Mouse (Mus musculus): ENCODE data around the gene Stk32c. TPM values are rescaled to one million over a fixed set of nuclear protein-coding genes. Genes with fewer than 3 reads are reported as not detected.
A peak's percentile ranks its signal among the peaks of the same experiment; 100 is the strongest.

Gene Stk32c
- polyA plus RNA-seq (2016; fragmentation: Nextera tagmentation; extraction: Ambion mirVana): 0.66 and 1.0 TPM in 2 replicates

DNA sequence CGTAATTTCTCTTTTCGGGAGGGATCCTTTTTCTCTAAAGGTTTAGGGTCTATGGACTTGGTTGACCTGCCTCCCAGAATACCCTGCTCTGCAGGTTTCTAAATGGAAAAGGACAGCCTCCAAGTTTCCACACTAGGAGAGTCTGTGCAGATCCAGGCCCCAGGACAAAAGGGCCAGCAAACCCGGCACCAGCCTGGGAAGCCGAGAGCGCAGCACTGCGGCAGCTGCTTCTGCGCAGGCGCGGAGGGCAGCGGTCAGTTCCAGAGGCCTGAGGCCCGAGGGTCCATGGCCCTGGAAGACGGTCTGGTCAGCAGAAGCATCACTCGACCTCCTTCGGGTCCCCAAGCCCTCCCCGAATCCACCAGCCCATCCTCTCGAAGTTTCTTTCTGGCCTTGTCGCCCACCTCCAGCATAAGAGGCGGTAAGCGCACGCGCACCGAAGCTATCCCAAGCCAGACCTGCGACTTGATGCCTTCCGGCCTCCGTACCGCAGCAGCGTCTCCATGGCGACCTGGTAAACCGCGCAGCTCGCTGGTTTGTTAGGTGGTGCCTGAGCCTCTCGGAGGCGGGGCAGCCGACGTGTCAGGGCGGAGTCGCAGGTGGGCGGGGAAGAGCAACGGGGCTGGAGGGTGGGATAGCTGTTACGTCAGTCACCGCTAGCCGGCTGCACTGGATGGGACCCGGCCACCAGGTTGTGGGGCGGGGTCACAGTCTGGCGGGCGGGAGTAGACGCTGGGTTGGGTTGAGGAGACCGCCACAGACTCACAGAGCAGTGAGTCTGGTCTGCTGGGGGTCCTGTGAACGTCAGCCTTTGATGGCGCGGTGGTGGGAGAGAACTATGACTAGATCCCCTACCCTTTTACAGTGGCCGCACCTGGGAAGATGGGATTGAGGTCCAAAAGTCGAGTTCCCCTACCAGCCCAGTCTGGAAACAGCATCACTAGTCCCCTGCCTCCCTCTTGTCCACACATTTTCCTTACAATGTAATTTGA, at the start of gene Stk32c, which contains the start of gene Lrrc27:
TSS of gene Stk32c (minus strand) at position 554 of the 992 bp plus-strand sequence.
TSS of gene Lrrc27 (plus strand) at position 235 of the 992 bp plus-strand sequence.
- H3K27me3 ChIP-seq: no peaks in the 10 kb centered on the region
- peak within 1 kb of the TSS; percentile 65 for H3K9ac ChIP-seq (replicated peaks)
- H3K9me3 ChIP-seq: no peaks in the 10 kb centered on the region
- peaks cover 11% of the 10 kb centered on the region for H3K4me1 ChIP-seq
- 2% methylated on average over 53 of the region's 53 CpGs for WGBS
- H3K4me2 ChIP-seq (replicated peaks): peak within 1 kb of the TSS; percentile 58
- peak; percentile 98 for ATAC-seq (ENCODE audit: low FRiP score, low read depth)
- no peaks in the 10 kb centered on the region for H3K36me3 ChIP-seq
- H3K27ac ChIP-seq (replicated peaks): peak within 1 kb of the TSS; percentile 83
- peak within 1 kb of the TSS; percentile 59 for H3K4me3 ChIP-seq

GRCm38 (mm10) chr7:139257752-139258542, 44.8 kb upstream of the Stk32c start:
- no peaks in the 10 kb centered on the region for H3K4me1 ChIP-seq
- peaks cover 6% of the 10 kb centered on the region; the same call in 1 of the 2 replicates for H3K36me3 ChIP-seq
- WGBS: 76% methylated on average over 10 of the region's 10 CpGs
- no peak overlapping the region for H3K27ac ChIP-seq (replicated peaks)
- no peak overlapping the region for H3K4me3 ChIP-seq
- H3K4me2 ChIP-seq (replicated peaks): no peak overlapping the region
- 0 out of 2 replicates have a peak, but pooled peaks cover 3% of the 10 kb centered on the region for H3K27me3 ChIP-seq
- no peaks in the 10 kb centered on the region for H3K9me3 ChIP-seq
- no peak overlapping the region for H3K9ac ChIP-seq (replicated peaks)
- ATAC-seq (ENCODE audit: low FRiP score, low read depth): no peak

GRCm38 (mm10) chr7:139254626-139255025, 41.5 kb upstream of the Stk32c start:
- peaks cover 6% of the 10 kb centered on the region; the same call in 1 of the 2 replicates for H3K36me3 ChIP-seq
- H3K9ac ChIP-seq (replicated peaks): no peak overlapping the region
- WGBS: 87% methylated on average over 5 of the region's 5 CpGs
- peaks cover 24% of the 10 kb centered on the region for H3K27me3 ChIP-seq
- no peak overlapping the region for H3K4me3 ChIP-seq
- no peaks in the 10 kb centered on the region for H3K9me3 ChIP-seq
- H3K27ac ChIP-seq (replicated peaks): no peak overlapping the region
- no peak for ATAC-seq (ENCODE audit: low FRiP score, low read depth)
- no peak overlapping the region for H3K4me2 ChIP-seq (replicated peaks)
- peaks cover 5% of the 10 kb centered on the region; the same call in 1 of the 2 replicates for H3K4me1 ChIP-seq

DNA sequence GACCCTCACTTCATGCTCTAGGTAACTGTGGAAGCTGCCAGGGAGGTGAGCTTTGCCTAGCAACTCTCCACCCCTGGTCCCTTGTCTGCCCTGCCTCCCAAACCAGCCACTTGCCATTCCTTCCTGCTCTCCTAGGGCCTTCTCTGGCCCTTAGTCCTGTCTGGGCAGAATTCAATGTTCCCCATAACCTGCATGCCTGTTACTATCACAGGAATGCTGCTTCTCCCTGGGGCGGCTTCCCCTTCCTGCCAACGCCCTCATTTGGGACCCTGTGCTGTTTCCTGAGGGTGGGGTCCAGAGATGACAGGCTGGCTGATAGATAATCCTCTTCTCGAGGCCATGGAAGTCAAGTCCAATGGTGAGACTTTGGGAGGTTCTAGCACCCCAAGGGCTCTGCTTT, 40.4 kb upstream of the Stk32c start:
- ATAC-seq (ENCODE audit: low FRiP score, low read depth): no peak
- peaks cover 36% of the 10 kb centered on the region for H3K27me3 ChIP-seq
- WGBS: 71% methylated on average over 3 of the region's 3 CpGs

DNA sequence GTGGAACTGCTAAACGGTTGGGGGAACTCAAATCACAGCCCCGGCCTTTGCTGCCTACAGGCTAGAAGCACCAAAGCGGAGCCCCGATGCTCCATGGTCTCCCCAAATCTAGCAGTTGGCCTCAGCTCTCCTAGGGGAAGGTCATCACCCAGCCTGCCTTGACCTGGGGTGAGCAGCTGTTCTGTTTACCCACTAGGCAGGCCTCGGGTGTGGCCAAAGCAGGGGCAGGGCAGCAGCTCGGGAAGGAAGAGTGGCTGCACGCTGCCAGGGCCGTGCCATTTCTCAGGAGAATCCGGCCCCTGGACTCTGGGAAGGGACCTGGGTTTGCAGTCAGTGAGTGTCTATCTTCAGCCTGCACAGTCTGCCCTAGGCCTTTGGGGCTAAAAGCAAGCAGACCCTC, 39.9 kb upstream of the Stk32c start:
- H3K27ac ChIP-seq (replicated peaks): no peak overlapping the region
- WGBS: 77% methylated on average over 9 of the region's 9 CpGs
- H3K4me2 ChIP-seq (replicated peaks): no peak overlapping the region
- ATAC-seq (ENCODE audit: low FRiP score, low read depth): no peak
- no peaks in the 10 kb centered on the region for H3K9me3 ChIP-seq
- no peak overlapping the region for H3K9ac ChIP-seq (replicated peaks)
- H3K4me1 ChIP-seq: peaks cover 16% of the 10 kb centered on the region
- peaks cover 41% of the 10 kb centered on the region for H3K27me3 ChIP-seq
- no peak overlapping the region for H3K4me3 ChIP-seq
- peaks cover 6% of the 10 kb centered on the region; the same call in 1 of the 2 replicates for H3K36me3 ChIP-seq

More for the DNA sequence above, 40.4 kb upstream of the Stk32c start:
- H3K27ac ChIP-seq (replicated peaks): no peak overlapping the region
- no peak overlapping the region for H3K9ac ChIP-seq (replicated peaks)
- H3K4me3 ChIP-seq: no peak overlapping the region
- H3K4me1 ChIP-seq: peaks cover 15% of the 10 kb centered on the region
- no peak overlapping the region for H3K4me2 ChIP-seq (replicated peaks)
- H3K9me3 ChIP-seq: no peaks in the 10 kb centered on the region
- peaks cover 6% of the 10 kb centered on the region; the same call in 1 of the 2 replicates for H3K36me3 ChIP-seq

DNA sequence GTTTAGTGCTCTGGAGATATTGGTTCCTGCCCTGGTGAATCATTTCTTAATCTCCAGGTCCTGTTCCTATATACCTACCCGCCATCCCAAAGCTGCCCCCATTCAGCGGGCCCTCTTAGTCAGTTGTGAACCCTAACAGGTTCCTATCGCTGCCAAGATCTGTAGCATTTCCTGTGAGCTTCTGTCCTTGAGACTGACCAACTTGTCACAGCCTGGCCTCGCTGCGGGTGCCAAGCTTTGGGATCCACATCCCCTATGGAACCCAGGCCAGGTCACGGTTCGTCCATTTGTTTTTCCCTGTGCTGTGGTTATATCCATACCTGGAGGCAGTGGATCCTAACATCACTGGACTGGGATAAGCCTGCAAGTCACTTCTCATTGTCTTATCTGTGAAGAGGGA, 39.5 kb upstream of the Stk32c start:
- Histone ChIP-seq H3K4me3 (no peak overlapping the region), H3K4me1 (peaks cover 20% of the 10 kb centered on the region), H3K27me3 (peaks cover 45% of the 10 kb centered on the region), H3K36me3 (peaks cover 6% of the 10 kb centered on the region; the same call in 1 of the 2 replicates), H3K9ac (replicated peaks) (no peak overlapping the region), H3K27ac (replicated peaks) (no peak overlapping the region), H3K4me2 (replicated peaks) (no peak overlapping the region), H3K9me3 (no peaks in the 10 kb centered on the region)
- ATAC-seq (ENCODE audit: low FRiP score, low read depth): no peak
- 94% methylated on average over 7 of the region's 7 CpGs for WGBS

GRCm38 (mm10) chr7:139251881-139252301, 38.8 kb upstream of the Stk32c start:
- H3K9me3 ChIP-seq: no peaks in the 10 kb centered on the region
- 76% methylated on average over 5 of the region's 5 CpGs for WGBS
- no peak overlapping the region for H3K4me2 ChIP-seq (replicated peaks)
- peaks cover 6% of the 10 kb centered on the region; the same call in 1 of the 2 replicates for H3K36me3 ChIP-seq
- peaks cover 52% of the 10 kb centered on the region for H3K27me3 ChIP-seq
- no peak overlapping the region for H3K4me3 ChIP-seq
- no peak overlapping the region for H3K9ac ChIP-seq (replicated peaks)
- H3K27ac ChIP-seq (replicated peaks): no peak overlapping the region
- ATAC-seq (ENCODE audit: low FRiP score, low read depth): no peak
- peaks cover 27% of the 10 kb centered on the region for H3K4me1 ChIP-seq

DNA sequence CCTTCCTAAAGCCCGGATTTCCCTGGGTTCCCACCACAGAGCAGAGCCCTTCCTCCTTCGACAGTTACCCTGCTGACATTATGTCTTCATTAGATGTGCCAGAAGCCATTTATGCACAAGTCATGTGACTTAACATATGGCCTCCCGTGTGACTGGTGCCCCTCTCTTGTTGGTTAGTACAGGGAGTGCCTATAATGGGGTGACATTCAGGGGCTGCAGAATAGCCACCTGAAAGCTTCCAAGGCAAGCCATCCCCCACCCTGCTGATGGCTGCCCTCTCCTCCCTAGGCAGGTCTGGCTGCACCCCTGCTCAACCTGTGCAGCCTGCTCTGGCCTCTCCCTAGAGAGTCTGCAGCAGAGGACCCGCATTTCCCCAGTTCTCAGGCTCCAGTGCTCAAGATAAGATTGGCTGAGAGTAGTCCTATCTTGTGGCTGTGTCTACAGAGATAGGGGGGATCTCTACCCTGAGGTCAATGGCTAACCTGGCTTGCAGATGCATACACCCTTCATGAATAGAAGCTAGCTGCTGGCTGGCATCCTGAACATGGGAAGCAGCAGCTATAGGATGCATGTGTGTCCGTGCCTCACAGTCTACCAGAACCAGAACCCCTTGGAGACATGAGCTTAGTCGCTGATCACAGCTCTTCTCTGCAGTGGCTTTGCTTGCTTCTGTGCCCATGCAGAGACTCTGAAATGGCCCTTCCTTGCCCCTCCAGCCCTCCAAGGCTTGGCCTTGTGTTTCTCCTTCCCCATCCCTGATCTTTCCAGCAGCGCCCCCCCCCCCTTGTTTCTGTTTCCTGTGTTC, 36.5 kb upstream of the Stk32c start:
- no peaks in the 10 kb centered on the region for H3K9me3 ChIP-seq
- H3K4me3 ChIP-seq: no peak overlapping the region
- no peaks in the 10 kb centered on the region for H3K36me3 ChIP-seq
- 39% methylated on average over 7 of the region's 7 CpGs for WGBS
- peak; percentile 21; the same call in 1 of the 2 replicates for ATAC-seq (ENCODE audit: low FRiP score, low read depth)
- no peak overlapping the region for H3K27ac ChIP-seq (replicated peaks)
- no peak overlapping the region for H3K9ac ChIP-seq (replicated peaks)
- peak overlapping the region; percentile 90 for H3K4me2 ChIP-seq (replicated peaks)
- peaks cover 68% of the 10 kb centered on the region for H3K27me3 ChIP-seq
- peaks cover 28% of the 10 kb centered on the region for H3K4me1 ChIP-seq

GRCm38 (mm10) chr7:139248615-139249405, 35.7 kb upstream of the Stk32c start:
- no peak overlapping the region for H3K27ac ChIP-seq (replicated peaks)
- ATAC-seq (ENCODE audit: low FRiP score, low read depth): no peak
- no peaks in the 10 kb centered on the region for H3K9me3 ChIP-seq
- WGBS: 2% methylated on average over 45 of the region's 45 CpGs
- peaks cover 28% of the 10 kb centered on the region for H3K4me1 ChIP-seq
- H3K9ac ChIP-seq (replicated peaks): peak overlapping the region; percentile 62
- peaks cover 72% of the 10 kb centered on the region for H3K27me3 ChIP-seq
- peak overlapping the region; percentile 90 for H3K4me2 ChIP-seq (replicated peaks)
- H3K36me3 ChIP-seq: no peaks in the 10 kb centered on the region
- peak overlapping the region; percentile 67 for H3K4me3 ChIP-seq

- Histone ChIP-seq H3K27me3 (peaks cover 76% of the 10 kb centered on the region), H3K4me2 (replicated peaks) (peak within 1 kb of the TSS; percentile 90), H3K4me1 (peaks cover 28% of the 10 kb centered on the region), H3K9me3 (no peaks in the 10 kb centered on the region), H3K27ac (replicated peaks) (no peak within 1 kb of the TSS; the same call in 1 of the 2 replicates), H3K9ac (replicated peaks) (peak within 1 kb of the TSS; percentile 62), H3K4me3 (peak within 1 kb of the TSS; percentile 67), H3K36me3 (no peaks in the 10 kb centered on the region)
- peak; percentile 81 for ATAC-seq (ENCODE audit: low FRiP score, low read depth)
- under 1% methylated on average over 45 of the region's 72 CpGs for WGBS
These were observed 34.9 kb upstream of the Stk32c start, which contains the start of gene Pwwp2b for GRCm38 (mm10) chr7:139247881-139248614. Gene Pwwp2b, plus strand, starts transcription at chr7:139248482.
